Mouse (Mus musculus) CD4-positive, CD25-positive, alpha-beta regulatory T cell, adult 2 months (primary cell): ENCODE data around the gene Sytl3.
A peak's percentile ranks its signal among the peaks of the same experiment; 100 is the strongest.

Experiments
- DNase-seq: peaks from one replicate; pipeline ENCODE4 v3.0.0-alpha.2; 2012; ENCODE audit warnings: low read depth, low spot score

Sytl3 gene

DNA sequence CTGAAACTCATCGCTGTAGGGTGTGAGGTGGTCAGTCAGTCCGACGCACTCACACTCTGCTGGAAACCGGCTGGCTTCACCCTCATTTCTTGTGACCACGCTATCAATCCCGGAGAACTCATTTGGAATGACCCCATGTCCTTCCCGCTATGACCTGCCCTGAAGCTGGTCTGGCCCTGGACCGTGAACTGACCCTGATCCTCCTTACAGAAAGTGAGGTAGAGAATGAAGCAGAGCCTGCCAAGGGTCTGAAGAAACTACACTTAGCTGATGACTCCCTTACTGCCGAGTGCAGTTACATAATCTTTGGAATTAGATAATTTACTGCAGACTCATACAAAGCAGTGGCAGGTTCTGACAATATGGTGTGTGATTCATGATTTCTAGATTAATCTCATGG is 96.3 kb downstream of the Sytl3 start:
- DNase-seq = no peak

DNA sequence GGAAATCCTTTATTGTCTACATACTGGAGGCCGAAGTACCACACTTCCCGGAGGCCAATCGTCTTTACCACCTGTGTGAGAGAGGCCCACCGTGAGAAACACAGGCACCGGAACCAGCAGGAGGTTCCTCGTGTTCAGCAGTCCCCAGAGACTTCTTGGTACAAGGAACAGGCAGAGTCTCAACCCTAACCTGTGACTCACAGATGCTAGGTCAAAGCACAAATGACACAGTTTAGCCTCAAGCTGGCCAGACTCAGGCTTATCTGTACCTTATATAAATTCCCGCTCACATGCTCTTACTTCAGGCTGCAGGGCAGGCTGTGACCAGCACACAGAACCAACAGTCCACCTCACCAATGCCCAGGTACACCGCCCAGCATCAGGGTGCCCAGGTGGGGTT is 97.0 kb downstream of the Sytl3 start:
- DNase-seq = no peak

- DNase-seq = no peak
Observed at GRCm38 (mm10) chr17:6757902-6758301, 99.0 kb downstream of the Sytl3 start.

DNA sequence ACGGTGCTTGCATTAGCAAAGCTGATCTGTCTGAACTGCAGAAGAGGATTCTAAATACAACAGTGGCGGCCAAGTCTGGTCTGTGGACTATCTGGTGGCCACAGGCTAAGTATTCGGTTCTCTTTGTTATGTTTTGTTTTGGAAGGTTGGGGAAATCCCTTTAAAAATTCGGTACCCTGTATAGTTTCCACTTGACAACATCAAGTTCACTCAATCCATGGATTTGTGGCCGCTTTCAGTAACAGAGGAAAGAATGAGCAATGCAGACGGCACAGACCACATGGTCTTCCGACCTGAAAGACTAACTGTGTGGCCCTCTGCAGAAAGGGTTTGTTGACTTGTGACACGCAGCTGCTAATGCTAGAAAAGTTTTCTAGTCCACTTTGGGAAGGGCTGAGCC is 100.0 kb downstream of the Sytl3 start:
- no peak for DNase-seq

- no peak for DNase-seq
Observed at GRCm38 (mm10) chr17:6759717-6760292, 100.9 kb downstream of the Sytl3 start.

- DNase-seq = no peak
Observed at GRCm38 (mm10) chr17:6763513-6764226, 104.8 kb downstream of the Sytl3 start.

DNA sequence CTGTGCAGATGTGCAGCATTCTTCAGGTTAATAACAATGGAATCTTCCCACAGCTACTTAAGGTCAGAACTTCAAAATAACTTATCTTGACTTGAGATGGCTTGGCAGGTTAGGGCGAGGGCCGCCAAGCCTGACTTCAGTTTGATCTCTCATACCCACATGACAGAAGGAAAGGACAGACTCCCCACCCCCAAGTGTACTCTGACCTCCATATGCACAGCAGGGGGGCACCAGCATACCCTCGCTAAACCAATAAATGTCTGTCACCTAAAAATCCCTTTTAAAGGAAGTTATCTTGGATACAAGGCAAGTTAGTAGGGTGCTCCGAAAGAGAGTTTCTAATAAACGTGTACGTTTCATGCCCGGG is 105.3 kb downstream of the Sytl3 start:
- no peak for DNase-seq

DNA sequence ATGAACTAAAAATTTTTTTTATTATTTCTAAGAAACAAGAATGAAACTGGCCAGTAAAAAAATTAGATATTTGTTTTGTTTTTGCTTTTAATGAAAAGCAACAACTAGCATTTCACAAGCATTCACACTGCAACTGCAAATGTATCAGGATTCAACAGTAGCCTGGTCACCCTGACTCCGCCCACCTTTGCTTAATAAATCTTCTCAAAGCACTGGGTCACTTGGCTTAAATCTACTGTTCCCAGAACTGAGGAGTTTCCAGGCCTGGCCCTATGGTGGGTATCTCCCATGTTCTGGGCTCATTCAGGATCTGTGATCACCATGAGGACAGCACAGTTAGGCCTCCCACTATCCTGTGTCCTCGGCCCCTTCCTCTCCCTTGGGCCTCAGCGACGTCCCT is 105.8 kb downstream of the Sytl3 start:
- no peak for DNase-seq

DNA sequence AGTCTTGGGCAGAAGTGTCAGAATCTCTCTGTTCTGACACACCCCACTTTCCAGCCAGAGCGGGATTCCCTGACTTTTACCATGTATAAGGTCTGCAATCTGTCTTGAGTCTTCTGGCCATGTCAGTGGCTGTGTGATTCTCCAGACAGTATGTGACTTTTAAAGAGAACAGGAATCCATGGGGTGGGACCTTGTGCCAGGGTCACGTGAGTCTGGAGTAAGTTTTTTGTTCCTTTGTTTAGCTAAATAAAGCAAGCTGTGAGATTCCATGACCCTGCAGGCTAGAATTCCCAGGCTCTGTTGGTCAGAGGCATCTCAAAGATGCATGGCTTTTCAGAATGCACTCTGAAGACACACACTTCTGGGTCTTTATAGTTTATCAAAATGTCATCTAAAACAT is 107.0 kb downstream of the Sytl3 start:
- no peak for DNase-seq

- DNase-seq = no peak
Observed at GRCm38 (mm10) chr17:6766823-6767222, 107.9 kb downstream of the Sytl3 start.

DNA sequence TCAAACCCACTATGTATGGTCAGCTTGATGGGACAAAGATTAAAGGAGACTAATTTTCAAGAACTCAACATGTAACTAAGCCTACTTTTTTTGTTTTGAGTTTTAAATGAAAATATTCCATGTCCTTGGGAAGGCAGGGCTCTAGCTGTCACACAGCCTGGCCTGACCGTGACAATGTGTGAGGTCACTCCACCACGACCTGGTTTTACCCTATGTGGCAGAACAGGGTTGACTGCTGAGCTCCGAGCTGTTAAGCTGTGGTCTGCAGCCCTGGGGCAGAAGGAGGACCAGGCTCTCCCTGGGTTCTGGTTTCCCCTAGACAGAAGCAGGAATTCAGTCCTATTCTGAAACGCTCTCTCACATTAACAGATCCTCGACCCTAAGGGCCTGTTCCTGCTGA is 108.9 kb downstream of the Sytl3 start:
- DNase-seq = no peak

DNA sequence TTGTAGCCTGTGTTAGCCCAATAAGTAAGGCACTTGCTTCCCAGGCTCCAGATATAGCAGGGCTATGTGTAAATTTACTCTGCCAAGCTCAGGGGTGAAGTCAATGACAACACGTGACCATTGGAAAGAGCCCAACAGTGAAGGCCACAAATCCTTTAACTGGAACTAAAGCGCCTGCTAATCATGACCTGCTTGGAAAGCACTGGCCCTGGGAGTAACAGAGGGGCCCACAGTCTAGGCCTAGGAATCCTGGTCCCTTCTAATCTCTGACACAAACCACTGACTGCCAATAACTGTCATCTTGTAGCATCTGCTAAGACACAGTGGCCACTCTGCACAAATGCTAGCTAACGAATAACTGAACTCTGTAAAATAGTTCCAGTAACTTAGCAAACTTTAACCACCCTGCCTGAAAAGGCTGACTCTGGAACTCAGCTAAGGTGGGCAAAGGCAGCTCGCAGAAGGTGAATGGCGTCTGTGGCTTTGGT is 109.5 kb downstream of the Sytl3 start:
- DNase-seq = no peak

- DNase-seq = peak; percentile 54
Observed at GRCm38 (mm10) chr17:6769602-6770001, 110.7 kb downstream of the Sytl3 start.

- peak; percentile 51 for DNase-seq
Observed at GRCm38 (mm10) chr17:6771661-6772489, 113.0 kb downstream of the Sytl3 start.

DNA sequence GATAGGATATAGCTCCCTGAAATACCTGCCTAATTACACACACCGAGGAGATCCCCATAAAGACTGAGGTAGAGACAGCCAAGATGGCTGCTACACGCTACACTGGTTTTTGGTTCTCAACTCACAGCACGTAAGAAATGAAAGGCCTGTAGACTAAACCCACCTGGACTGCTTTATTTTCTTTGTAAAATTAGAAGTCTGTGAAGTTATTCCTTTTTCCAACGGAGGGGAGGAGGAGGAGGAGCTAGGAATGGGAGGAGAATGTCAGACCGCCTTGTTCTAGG is 113.5 kb downstream of the Sytl3 start:
- no peak for DNase-seq

DNA sequence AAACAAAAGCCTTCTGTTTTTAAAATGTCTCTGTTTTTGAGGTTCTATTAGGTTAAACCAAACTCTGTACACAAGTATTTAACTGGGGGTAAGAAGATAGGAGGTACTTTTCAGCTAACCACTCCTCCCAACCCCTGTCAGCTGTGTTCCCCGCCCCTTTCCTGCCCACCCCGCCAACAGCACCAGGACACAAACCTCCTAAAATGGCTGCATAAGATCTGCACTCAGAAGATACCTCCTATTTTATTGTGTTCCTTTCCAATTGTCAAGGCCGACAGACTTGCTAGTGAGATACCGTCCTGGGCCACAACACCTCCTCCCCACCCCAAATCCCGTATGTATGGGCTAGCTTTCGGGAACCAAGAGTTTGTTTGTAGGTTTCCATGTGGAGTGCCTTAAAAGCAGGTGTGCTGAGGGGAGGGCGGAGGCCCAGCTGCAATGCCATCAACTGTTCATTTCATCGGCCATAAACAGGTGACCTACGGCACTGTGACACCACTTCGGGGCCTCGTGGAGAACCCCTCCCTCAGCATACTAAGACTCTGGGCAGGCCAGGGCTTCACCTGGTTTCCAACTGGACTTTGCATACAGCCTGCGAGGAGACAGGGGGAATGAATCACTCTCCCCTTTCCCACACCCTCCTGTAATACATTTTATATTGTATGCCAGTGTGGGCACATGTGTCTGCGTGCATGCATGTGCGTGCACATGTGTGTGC is 114.5 kb downstream of the Sytl3 start:
- DNase-seq = peak; percentile 56

GRCm38 (mm10) chr17:6775221-6775620 is 116.3 kb downstream of the Sytl3 start:
- peak; percentile 76 for DNase-seq

GRCm38 (mm10) chr17:6775671-6776070 is 116.8 kb downstream of the Sytl3 start:
- DNase-seq = peak; percentile 40

DNA sequence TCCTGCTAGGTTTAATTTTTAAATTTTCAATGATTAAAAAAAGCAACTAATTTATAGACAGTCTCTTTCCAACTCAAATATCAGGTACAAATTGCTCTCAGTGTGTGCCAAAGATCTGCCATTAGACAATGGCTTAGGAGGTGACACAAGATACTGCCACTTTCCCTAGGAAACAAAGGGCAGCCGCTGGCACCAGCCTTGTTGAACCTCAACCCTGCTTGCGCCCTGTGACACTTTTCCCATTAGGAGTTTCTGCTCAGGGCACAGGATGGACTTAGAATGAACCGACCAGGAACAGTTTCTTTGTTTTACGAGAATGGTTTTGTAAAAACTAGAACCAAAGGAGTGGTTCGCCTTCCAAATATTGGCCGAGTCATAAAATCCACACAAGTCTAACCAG is 117.2 kb downstream of the Sytl3 start:
- no peak for DNase-seq

DNA sequence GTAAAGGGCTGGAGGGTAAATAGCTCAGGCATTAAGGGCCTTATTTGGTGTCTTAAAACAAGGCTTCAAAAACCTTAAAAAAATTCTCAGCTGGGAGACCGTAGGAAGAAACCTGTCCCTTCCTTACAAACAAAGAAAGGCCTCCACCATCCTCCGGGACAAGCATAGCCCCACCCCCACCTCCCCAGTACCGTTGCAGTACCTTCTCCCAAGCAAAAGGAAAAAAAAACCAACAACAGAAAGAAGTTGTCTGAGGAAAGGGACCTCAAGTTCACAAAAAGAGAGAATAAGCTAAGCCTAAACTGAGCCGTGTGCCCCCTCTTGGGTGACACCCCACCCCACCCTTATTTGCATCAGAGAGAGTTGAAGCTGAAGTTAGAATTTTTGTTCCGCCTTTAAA is 117.7 kb downstream of the Sytl3 start:
- no peak for DNase-seq

DNA sequence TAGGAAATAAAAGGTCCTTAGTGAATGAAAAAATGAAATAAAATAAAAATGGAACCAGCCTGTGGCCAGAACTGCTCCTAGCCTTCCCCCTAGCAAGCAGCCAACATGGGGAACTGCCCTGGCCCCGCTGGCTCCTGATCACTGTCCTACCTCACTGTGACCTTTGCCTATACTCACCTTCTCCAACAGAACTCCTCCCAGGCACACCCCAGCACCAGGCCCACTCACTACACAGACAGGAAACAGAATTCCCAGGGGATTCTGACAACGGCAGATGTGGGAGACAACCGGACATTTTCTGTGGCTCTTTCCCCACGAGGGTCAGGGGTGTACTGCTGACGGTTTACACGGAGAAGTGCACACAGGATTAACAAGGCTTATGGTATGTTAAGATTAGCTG is 118.2 kb downstream of the Sytl3 start:
- no peak for DNase-seq

DNA sequence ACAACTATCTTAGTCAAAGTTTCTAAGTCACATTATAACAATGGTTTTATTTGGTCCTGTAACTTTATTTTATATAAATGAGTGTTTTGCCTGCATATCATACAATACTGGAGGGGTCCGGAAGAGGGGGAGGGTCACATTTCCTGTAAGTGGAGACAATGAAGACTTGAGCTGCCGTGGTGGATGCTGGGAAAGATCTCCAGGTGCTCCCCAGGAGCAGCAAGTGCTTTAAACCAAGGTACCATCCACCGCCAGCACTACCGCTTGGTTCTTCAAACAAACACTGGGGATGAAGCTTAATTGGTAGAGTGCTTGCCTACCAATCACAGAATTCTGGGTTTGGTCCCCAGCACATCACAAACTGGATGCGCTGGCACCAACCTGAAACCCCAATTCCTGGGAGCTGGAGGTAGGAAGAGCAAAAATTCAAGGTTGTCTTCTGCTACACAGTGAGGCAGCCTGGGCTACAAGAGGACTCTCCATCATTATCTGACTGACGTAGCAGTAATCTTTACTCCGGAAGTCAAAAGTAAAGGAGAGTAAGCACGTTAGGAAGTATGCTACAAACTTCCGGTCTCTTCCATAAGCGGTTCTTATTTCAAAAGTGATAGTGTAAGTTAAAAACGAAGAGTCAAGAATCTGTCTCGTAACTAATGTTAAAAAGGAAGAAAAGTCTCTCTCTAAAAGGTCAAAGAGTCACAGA is 118.9 kb downstream of the Sytl3 start:
- DNase-seq = peak; percentile 72
